Mouse (Mus musculus): Measurements from ENCODE around the gene Trmt2b. TPM values are rescaled to one million over a fixed set of nuclear protein-coding genes. Genes with fewer than 3 reads are reported as not detected.

Trmt2b gene
- total and polyA plus RNA-seq, 3 experiments: 26.0 to 57.6 (median 37.9) TPM

DNA sequence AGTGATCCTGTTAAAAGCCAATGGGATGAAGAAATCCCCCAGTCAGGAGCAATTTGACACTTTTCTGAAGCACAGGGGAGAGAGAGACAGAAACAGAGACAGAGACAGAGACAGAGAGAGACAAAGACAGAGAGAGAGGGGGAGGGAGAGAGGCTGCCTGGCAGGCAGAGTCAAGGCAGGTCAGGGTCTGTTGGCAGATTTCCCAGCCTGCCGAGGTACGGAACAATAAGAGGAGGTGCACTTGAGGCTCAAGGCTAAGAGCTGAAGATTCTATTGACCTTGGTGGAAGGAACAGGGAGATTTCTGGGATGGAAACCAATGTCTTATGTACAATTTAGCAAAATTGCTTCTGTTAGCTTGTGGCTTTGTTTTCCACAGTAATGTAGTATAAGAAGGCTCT is 28.6 kb downstream of the Trmt2b start:
- TF ChIP-seq POLR2A (IDR thresholded peaks at IDR 0.05; ENCODE audit: insufficient read depth, low read depth, low read length) (no peak), CTCF (IDR thresholded peaks at IDR 0.05) (no peak), EP300 (IDR thresholded peaks at IDR 0.05; ENCODE audit: insufficient read depth, low read depth, low read length) (no peak)
- no peaks in the 10 kb centered on the region for H3K27me3 ChIP-seq (ENCODE audit: control insufficient read depth, insufficient read depth, low read length)
- H3K79me2 ChIP-seq (replicated peaks; ENCODE audit: control insufficient read depth, insufficient read depth, low read length): no peaks in the 10 kb centered on the region
- intact Hi-C loops (cut with DNase I): no loop called here
- no peaks in the 10 kb centered on the region; the same call in 1 of the 2 replicates for H3K4me1 ChIP-seq (ENCODE audit: control insufficient read depth, insufficient read depth, low read length)
- no peak overlapping the region for H3K4me3 ChIP-seq
- peak in 1 of 2 experiments; percentile 3 for DNase-seq
- H3K36me3 ChIP-seq (ENCODE audit: control insufficient read depth, insufficient read depth, low read length): no peaks in the 10 kb centered on the region
- WGBS: 26% methylated on average over 2 of the region's 2 CpGs
- no peak overlapping the region for H3K9ac ChIP-seq (ENCODE audit: low read depth, low read length)
- no peak overlapping the region for H3K27ac ChIP-seq

DNA sequence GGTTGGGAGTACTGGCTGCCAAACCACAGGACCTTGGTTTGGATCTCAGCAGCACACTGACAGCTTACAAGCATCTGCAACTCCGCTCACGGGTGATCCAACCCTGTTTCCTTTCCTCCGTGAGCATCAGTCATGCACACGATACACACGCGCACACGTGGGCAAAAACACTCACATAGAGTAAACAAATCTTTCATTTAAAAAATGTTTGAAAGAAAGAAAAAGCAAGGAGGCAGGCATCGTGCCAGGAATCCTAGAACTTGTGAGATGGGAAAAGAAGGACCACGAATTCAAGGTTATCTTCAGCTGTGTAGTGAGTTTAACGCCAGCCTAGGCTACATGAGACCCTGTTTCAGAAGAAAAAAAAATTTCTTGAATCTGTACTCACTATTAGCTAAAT is 30.8 kb downstream of the Trmt2b start:
- intact Hi-C loops (cut with DNase I): no loop called here
- no peaks in the 10 kb centered on the region; the same call in 1 of the 2 replicates for H3K4me1 ChIP-seq (ENCODE audit: control insufficient read depth, insufficient read depth, low read length)
- TF ChIP-seq CTCF (IDR thresholded peaks at IDR 0.05): no peak
- TF ChIP-seq POLR2A (IDR thresholded peaks at IDR 0.05; ENCODE audit: insufficient read depth, low read depth, low read length): no peak
- TF ChIP-seq EP300 (IDR thresholded peaks at IDR 0.05; ENCODE audit: insufficient read depth, low read depth, low read length): no peak
- no peak overlapping the region for H3K4me3 ChIP-seq
- WGBS: 88% methylated on average over 10 of the region's 10 CpGs
- no peaks in the 10 kb centered on the region for H3K79me2 ChIP-seq (replicated peaks; ENCODE audit: control insufficient read depth, insufficient read depth, low read length)
- no peaks in the 10 kb centered on the region for H3K27me3 ChIP-seq (ENCODE audit: control insufficient read depth, insufficient read depth, low read length)
- DNase-seq: no peak
- H3K9ac ChIP-seq (ENCODE audit: low read depth, low read length): no peak overlapping the region
- H3K27ac ChIP-seq: no peak overlapping the region
- no peaks in the 10 kb centered on the region for H3K36me3 ChIP-seq (ENCODE audit: control insufficient read depth, insufficient read depth, low read length)

DNA sequence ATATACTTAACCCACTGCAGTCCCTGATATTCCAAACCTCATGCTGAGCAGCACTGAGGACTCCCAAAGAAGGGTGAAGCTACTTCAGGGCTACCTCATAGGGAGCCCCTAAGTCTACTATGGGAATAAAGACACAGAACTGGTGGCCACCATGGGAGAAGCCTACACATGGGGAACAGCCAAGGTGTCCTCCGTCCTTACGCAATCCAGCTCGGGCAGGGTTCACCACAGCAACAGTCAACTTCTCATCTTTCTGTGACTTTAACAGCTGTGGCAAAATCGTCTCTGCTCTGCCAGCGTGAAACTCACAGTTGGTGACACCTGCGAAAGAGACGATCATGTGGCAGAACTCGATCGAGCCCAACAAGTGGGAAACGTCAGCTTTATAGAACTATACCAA is 38.5 kb downstream of the Trmt2b start:
- no peaks in the 10 kb centered on the region for H3K4me1 ChIP-seq (ENCODE audit: control insufficient read depth, insufficient read depth, low read length)
- no peaks in the 10 kb centered on the region for H3K79me2 ChIP-seq (replicated peaks; ENCODE audit: control insufficient read depth, insufficient read depth, low read length)
- H3K9ac ChIP-seq (ENCODE audit: low read depth, low read length): no peak overlapping the region
- no peak for TF ChIP-seq POLR2A (IDR thresholded peaks at IDR 0.05; ENCODE audit: insufficient read depth, low read depth, low read length)
- TF ChIP-seq CTCF (IDR thresholded peaks at IDR 0.05): no peak
- TF ChIP-seq EP300 (IDR thresholded peaks at IDR 0.05; ENCODE audit: insufficient read depth, low read depth, low read length): no peak
- 90% methylated on average over 10 of the region's 10 CpGs for WGBS
- no peaks in the 10 kb centered on the region for H3K27me3 ChIP-seq (ENCODE audit: control insufficient read depth, insufficient read depth, low read length)
- intact Hi-C loops (cut with DNase I): no loop called here
- H3K36me3 ChIP-seq (ENCODE audit: control insufficient read depth, insufficient read depth, low read length): no peaks in the 10 kb centered on the region
- H3K4me3 ChIP-seq: no peak overlapping the region
- DNase-seq: no peak
- H3K27ac ChIP-seq: no peak overlapping the region

DNA sequence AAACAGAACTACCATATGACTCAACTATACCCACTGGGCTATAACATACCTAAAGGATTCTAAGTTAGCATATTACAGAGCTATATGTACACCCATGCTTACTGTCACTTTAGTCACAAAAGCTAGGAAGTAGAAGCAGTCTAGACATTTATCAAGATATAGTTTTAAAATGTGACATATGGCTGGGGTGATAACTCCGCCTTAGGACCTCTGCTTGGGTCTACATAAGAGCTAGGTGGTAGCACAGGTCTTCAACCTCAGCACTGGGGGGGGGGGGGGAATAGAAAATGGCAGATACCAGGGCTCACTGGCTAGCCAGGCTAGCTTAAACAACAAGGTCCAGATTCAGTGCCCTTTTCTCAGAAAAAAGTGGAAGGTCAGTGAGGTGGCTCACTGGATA is 43.7 kb downstream of the Trmt2b start:
- H3K36me3 ChIP-seq (ENCODE audit: control insufficient read depth, insufficient read depth, low read length): no peaks in the 10 kb centered on the region
- DNase-seq: no peak
- H3K79me2 ChIP-seq (replicated peaks; ENCODE audit: control insufficient read depth, insufficient read depth, low read length): no peaks in the 10 kb centered on the region
- no peak overlapping the region for H3K9ac ChIP-seq (ENCODE audit: low read depth, low read length)
- H3K4me3 ChIP-seq: no peak overlapping the region
- H3K27me3 ChIP-seq (ENCODE audit: control insufficient read depth, insufficient read depth, low read length): no peaks in the 10 kb centered on the region
- no peak overlapping the region for H3K27ac ChIP-seq
- intact Hi-C loops (cut with DNase I): no loop called here
- TF ChIP-seq POLR2A (IDR thresholded peaks at IDR 0.05; ENCODE audit: insufficient read depth, low read depth, low read length): no peak
- TF ChIP-seq EP300 (IDR thresholded peaks at IDR 0.05; ENCODE audit: insufficient read depth, low read depth, low read length): no peak
- no peak for TF ChIP-seq CTCF (IDR thresholded peaks at IDR 0.05)
- no peaks in the 10 kb centered on the region for H3K4me1 ChIP-seq (ENCODE audit: control insufficient read depth, insufficient read depth, low read length)
- 80% methylated on average over 1 of the region's 1 CpGs for WGBS

DNA sequence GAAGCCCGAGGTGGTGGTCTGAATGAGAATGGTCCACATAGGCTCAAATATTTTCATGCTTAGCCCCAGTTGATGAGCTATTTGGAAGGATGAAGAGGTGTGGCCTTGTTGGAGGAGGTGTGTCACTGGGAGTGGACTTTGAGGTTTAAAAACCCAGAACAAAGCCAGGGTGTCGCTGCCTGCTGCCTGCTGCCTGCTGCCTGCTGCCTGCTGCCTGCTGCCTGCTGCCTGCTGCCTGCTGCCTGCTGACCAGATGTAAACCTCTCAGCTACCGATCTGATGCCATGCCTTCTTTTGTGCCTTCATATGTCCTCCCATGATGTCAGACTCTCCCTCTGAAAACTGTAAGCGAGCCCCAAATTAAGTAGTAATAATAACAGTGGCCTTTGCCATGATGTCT is 54.9 kb downstream of the Trmt2b start, which contains the start of gene Nox1:
TSS of gene Nox1 (minus strand) at position 101 of the 400 bp plus-strand sequence.
- H3K4me3 ChIP-seq: no peak within 1 kb of the TSS
- H3K79me2 ChIP-seq (replicated peaks; ENCODE audit: control insufficient read depth, insufficient read depth, low read length): no peaks in the 10 kb centered on the region
- no peak within 1 kb of the TSS for H3K9ac ChIP-seq (ENCODE audit: low read depth, low read length)
- DNase-seq: no peak
- H3K27ac ChIP-seq: no peak within 1 kb of the TSS
- 63% methylated on average over 4 of the region's 4 CpGs for WGBS
- no peaks in the 10 kb centered on the region for H3K4me1 ChIP-seq (ENCODE audit: control insufficient read depth, insufficient read depth, low read length)
- no peaks in the 10 kb centered on the region; the same call in 1 of the 2 replicates for H3K36me3 ChIP-seq (ENCODE audit: control insufficient read depth, insufficient read depth, low read length)
- intact Hi-C loops (cut with DNase I): no loop called here
- no peaks in the 10 kb centered on the region for H3K27me3 ChIP-seq (ENCODE audit: control insufficient read depth, insufficient read depth, low read length)
- no peak for TF ChIP-seq CTCF (IDR thresholded peaks at IDR 0.05)

DNA sequence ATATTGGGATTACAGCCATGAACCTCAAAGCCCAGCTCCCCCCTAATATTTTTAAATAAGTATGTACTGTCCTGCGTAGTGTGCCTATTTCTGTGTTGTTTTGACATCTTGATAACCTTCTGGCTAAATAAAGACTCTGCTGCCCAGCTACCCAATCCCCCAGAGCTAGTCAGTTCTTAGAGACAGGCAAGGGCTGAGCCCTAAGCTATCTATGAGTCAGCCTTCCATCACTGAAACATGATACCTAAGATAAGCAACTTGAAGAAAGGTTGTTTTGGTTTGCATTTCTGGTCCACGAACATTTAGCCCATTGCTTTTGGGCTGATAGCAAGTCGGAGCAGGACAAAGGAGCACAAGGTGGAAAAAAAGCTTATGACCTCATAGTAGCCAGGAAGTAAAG is 56.2 kb downstream of the Trmt2b start:
- Histone ChIP-seq H3K27ac (no peak overlapping the region), H3K36me3 (ENCODE audit: control insufficient read depth, insufficient read depth, low read length) (no peaks in the 10 kb centered on the region; the same call in 1 of the 2 replicates), H3K79me2 (replicated peaks; ENCODE audit: control insufficient read depth, insufficient read depth, low read length) (no peaks in the 10 kb centered on the region), H3K27me3 (ENCODE audit: control insufficient read depth, insufficient read depth, low read length) (no peaks in the 10 kb centered on the region), H3K9ac (ENCODE audit: low read depth, low read length) (no peak overlapping the region), H3K4me3 (no peak overlapping the region), H3K4me1 (ENCODE audit: control insufficient read depth, insufficient read depth, low read length) (no peaks in the 10 kb centered on the region)
- intact Hi-C loops (cut with DNase I): no loop called here
- TF ChIP-seq CTCF (IDR thresholded peaks at IDR 0.05): no peak
- TF ChIP-seq POLR2A (IDR thresholded peaks at IDR 0.05; ENCODE audit: insufficient read depth, low read depth, low read length): no peak
- TF ChIP-seq EP300 (IDR thresholded peaks at IDR 0.05; ENCODE audit: insufficient read depth, low read depth, low read length): no peak
- DNase-seq: no peak
- WGBS: 46% methylated on average over 3 of the region's 3 CpGs

Data from heart, adult 2 months (tissue).